Mouse (Mus musculus): ENCODE measurements around the gene Tlr11.

Gene Tlr11

GRCm38 (mm10) chr14:50357593-50357992, at the start of gene Tlr11:
TSS of gene Tlr11 (plus strand) at chr14:50357914.
- DNase-seq = no peak

DNA sequence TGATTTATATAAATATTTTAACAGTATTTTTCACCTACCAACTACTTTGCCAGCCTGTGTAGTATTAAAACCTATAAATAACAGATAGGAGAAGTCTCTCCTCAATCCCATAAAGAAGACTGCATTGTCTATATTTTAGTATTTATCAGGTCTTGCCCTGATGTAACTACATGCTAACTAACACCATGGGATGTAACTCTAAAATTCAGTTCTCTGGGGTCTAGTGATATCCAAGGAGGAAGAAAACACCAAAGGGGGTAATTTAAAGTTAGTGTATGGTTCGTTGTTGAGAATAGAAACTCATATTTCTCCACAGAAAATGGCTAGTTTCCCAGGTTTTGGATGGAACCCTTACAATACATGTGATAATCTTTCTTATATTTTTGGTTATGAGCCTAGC, 31.1 kb upstream of the Tlr11 start, which contains the start of gene Olfr734:
Gene Olfr734 (minus strand): TSS at position 101 of the 400 bp plus-strand sequence.
- no peak for DNase-seq

- DNase-seq = no peak
These were observed 8.9 kb upstream of the Tlr11 start, which contains the start of gene Olfr735 for GRCm38 (mm10) chr14:50348796-50349195. TSS of gene Olfr735 (minus strand) at chr14:50348872.

- peak; percentile 39 for DNase-seq
These were observed 5.3 kb upstream of the Tlr11 start for GRCm38 (mm10) chr14:50352438-50352837.

GRCm38 (mm10) chr14:50356725-50357124, 989 bp upstream of the Tlr11 start:
- no peak for DNase-seq

- DNase-seq = no peak
These were observed 2.8 kb downstream of the Tlr11 start for GRCm38 (mm10) chr14:50360480-50360879.

- DNase-seq = no peak
These were observed 5.8 kb downstream of the Tlr11 start for GRCm38 (mm10) chr14:50363561-50363960.

- DNase-seq = no peak
These were observed 23.1 kb downstream of the Tlr11 start, which contains the start of gene Olfr736 for GRCm38 (mm10) chr14:50380863-50381262. TSS of gene Olfr736 (plus strand) at chr14:50381163.

DNA sequence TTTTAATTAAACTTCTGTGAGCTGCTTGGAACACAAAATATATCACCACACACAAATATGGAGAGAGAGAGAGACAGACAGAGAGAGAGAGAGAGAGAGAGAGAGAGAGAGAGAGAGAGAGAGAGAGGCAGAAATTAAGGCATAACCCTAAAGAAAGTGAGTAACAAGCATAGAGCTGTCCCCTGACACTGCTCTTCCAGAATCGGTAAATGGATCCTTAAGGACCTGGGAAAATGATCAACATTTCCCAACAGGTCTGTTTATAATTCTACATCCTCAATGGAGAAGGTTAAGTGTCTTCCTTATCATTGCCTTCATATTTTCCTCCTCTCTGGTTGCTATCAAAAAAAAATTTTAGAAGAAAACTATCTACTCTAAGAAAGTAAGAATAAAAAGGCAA, 49.6 kb downstream of the Tlr11 start, which contains the start of gene Olfr738:
Gene Olfr738 (plus strand): TSS at position 301 of the 400 bp plus-strand sequence.
- no peak for DNase-seq

Data from thymus, postnatal 4 days (tissue).